Mouse (Mus musculus) limb, embryonic 13.5 days (tissue): ENCODE measurements around the gene G430095P16Rik. TPM values are rescaled to one million over a fixed set of nuclear protein-coding genes. Genes with fewer than 3 reads are reported as not detected.

Source experiments
- ATAC-seq: fragments of 200-750 bp; cut with Nextera tagmentation; 2 replicates; pipeline ENCODE4 v1.8.0; 2017; ENCODE audit warnings: low read depth, moderate number of reproducible peaks, moderate TSS enrichment; ENCODE audit not compliant: low FRiP score
- H3K27ac ChIP-seq: fragments of 300-500 bp; sonication (generic); 2 replicates; pipeline ENCODE4 v1.5.1; 2015; ENCODE audit warnings: inconsistent platforms, mild to moderate bottlenecking, moderate library complexity
- H3K27me3 ChIP-seq: fragments of 300-500 bp; sonication (generic); 2 replicates; pipeline ENCODE4 v1.6.1; 2015; ENCODE audit warnings: mild to moderate bottlenecking, inconsistent platforms
- H3K36me3 ChIP-seq: fragments of 300-500 bp; sonication (generic); 2 replicates; pipeline ENCODE4 v1.6.1; 2015; ENCODE audit warnings: inconsistent platforms, mild to moderate bottlenecking, moderate library complexity
- H3K4me1 ChIP-seq: fragments of 300-500 bp; sonication (generic); 2 replicates; pipeline ENCODE4 v1.6.1; 2015; ENCODE audit warnings: inconsistent platforms
- H3K4me2 ChIP-seq: fragments of 300-500 bp; sonication (generic); replicated peaks from 2 replicates; pipeline ENCODE4 v1.6.1; 2015; ENCODE audit warnings: inconsistent platforms, mild to moderate bottlenecking, moderate library complexity
- H3K4me3 ChIP-seq: fragments of 300-500 bp; sonication (generic); 2 replicates; pipeline ENCODE4 v1.5.1; 2015; ENCODE audit warnings: moderate library complexity, mild to moderate bottlenecking, inconsistent platforms
- H3K9ac ChIP-seq: fragments of 300-500 bp; sonication (generic); 2 replicates; pipeline ENCODE4 v1.6.1; 2015; ENCODE audit warnings: mild to moderate bottlenecking, inconsistent platforms
- H3K9me3 ChIP-seq: fragments of 300-500 bp; sonication (generic); 2 replicates; pipeline ENCODE4 v1.6.1; 2016; ENCODE audit warnings: inconsistent platforms
- WGBS: fragments of 180-500 bp; shearing (Covaris S2); methylation state at CpG from one replicate; pipeline ENCODE4 v1.1.7; 2015; 5-methylcytosine and 5-hydroxymethylcytosine counted together
- polyA plus RNA-seq: library from polyadenylated mRNA; unstranded; fragments of >200 nt; fragmentation: Nextera tagmentation; extraction: Ambion mirVana; gene quantifications from 2 replicates; pipeline ENCODE4 v1.2.1, GENCODE M21; 2015

G430095P16Rik gene
- polyA plus RNA-seq, 1 experiment from 2014 or later: 7.1 TPM

- 0 out of 2 replicates have a peak overlapping the region, but pooled peaks have one; percentile 7 for H3K4me2 ChIP-seq
- H3K9ac ChIP-seq: no peak overlapping the region
- H3K4me3 ChIP-seq: no peak overlapping the region
- ATAC-seq: no peak
- peak overlapping the region; percentile 48 for H3K27ac ChIP-seq
- WGBS: 19% methylated on average over 5 of the region's 5 CpGs
- peaks cover 74% of the 10 kb centered on the region for H3K4me1 ChIP-seq
- H3K9me3 ChIP-seq: no peaks in the 10 kb centered on the region
- peaks cover 71% of the 10 kb centered on the region for H3K36me3 ChIP-seq
- peaks cover 9% of the 10 kb centered on the region; the same call in 1 of the 2 replicates for H3K27me3 ChIP-seq
Observed at GRCm38 (mm10) chr8:84757501-84757900, 34.7 kb downstream of the G430095P16Rik start.

GRCm38 (mm10) chr8:84758308-84758707 lies 35.5 kb downstream of the G430095P16Rik start:
- Histone ChIP-seq H3K27me3 (peaks cover 6% of the 10 kb centered on the region; the same call in 1 of the 2 replicates), H3K4me3 (no peak overlapping the region), H3K36me3 (peaks cover 69% of the 10 kb centered on the region), H3K4me2 (no peak overlapping the region), H3K9ac (no peak overlapping the region), H3K9me3 (no peaks in the 10 kb centered on the region), H3K4me1 (peaks cover 69% of the 10 kb centered on the region), H3K27ac (peak overlapping the region; percentile 48; the same call in 1 of the 2 replicates)
- ATAC-seq: no peak
- 98% methylated on average over 3 of the region's 3 CpGs for WGBS

GRCm38 (mm10) chr8:84759126-84759525 lies 36.3 kb downstream of the G430095P16Rik start:
- Histone ChIP-seq H3K9ac (no peak overlapping the region), H3K4me2 (no peak overlapping the region), H3K4me3 (no peak overlapping the region), H3K4me1 (peaks cover 66% of the 10 kb centered on the region), H3K9me3 (no peaks in the 10 kb centered on the region), H3K27me3 (no peaks in the 10 kb centered on the region), H3K27ac (no peak overlapping the region), H3K36me3 (peaks cover 69% of the 10 kb centered on the region)
- ATAC-seq: no peak
- WGBS: 71% methylated on average over 7 of the region's 7 CpGs

- H3K4me2 ChIP-seq: no peak overlapping the region
- WGBS: 86% methylated on average over 10 of the region's 10 CpGs
- no peaks in the 10 kb centered on the region for H3K9me3 ChIP-seq
- H3K9ac ChIP-seq: no peak overlapping the region
- H3K27me3 ChIP-seq: 0 out of 2 replicates have a peak, but pooled peaks cover 1% of the 10 kb centered on the region
- no peak for ATAC-seq
- peaks cover 73% of the 10 kb centered on the region for H3K36me3 ChIP-seq
- H3K4me3 ChIP-seq: no peak overlapping the region
- no peak overlapping the region for H3K27ac ChIP-seq
- H3K4me1 ChIP-seq: peaks cover 67% of the 10 kb centered on the region
Observed at GRCm38 (mm10) chr8:84759718-84760117, 36.9 kb downstream of the G430095P16Rik start.

- peak overlapping the region; percentile 33; the same call in 1 of the 2 replicates for H3K27ac ChIP-seq
- no peak overlapping the region for H3K4me3 ChIP-seq
- no peak overlapping the region for H3K4me2 ChIP-seq
- 0 out of 2 replicates have a peak, but pooled peaks cover 7% of the 10 kb centered on the region for H3K27me3 ChIP-seq
- no peak overlapping the region for H3K9ac ChIP-seq
- H3K36me3 ChIP-seq: peaks cover 76% of the 10 kb centered on the region
- 45% methylated on average over 7 of the region's 7 CpGs for WGBS
- ATAC-seq: no peak
- H3K9me3 ChIP-seq: no peaks in the 10 kb centered on the region
- H3K4me1 ChIP-seq: peaks cover 72% of the 10 kb centered on the region
Observed at GRCm38 (mm10) chr8:84760405-84760805, 37.6 kb downstream of the G430095P16Rik start.

GRCm38 (mm10) chr8:84760901-84761300 lies 38.1 kb downstream of the G430095P16Rik start:
- H3K4me3 ChIP-seq: no peak overlapping the region
- H3K4me1 ChIP-seq: peaks cover 72% of the 10 kb centered on the region
- H3K9ac ChIP-seq: no peak overlapping the region
- H3K9me3 ChIP-seq: no peaks in the 10 kb centered on the region
- peak; percentile 38 for ATAC-seq
- H3K27me3 ChIP-seq: 0 out of 2 replicates have a peak, but pooled peaks cover 7% of the 10 kb centered on the region
- peaks cover 72% of the 10 kb centered on the region for H3K36me3 ChIP-seq
- peak overlapping the region; percentile 3; the same call in 1 of the 2 replicates for H3K4me2 ChIP-seq
- WGBS: 25% methylated on average over 2 of the region's 2 CpGs
- peak overlapping the region; percentile 33; the same call in 1 of the 2 replicates for H3K27ac ChIP-seq

- Histone ChIP-seq H3K36me3 (peaks cover 74% of the 10 kb centered on the region), H3K9ac (no peak overlapping the region), H3K4me1 (peaks cover 67% of the 10 kb centered on the region), H3K27me3 (peaks cover 21% of the 10 kb centered on the region; the same call in 1 of the 2 replicates), H3K9me3 (no peaks in the 10 kb centered on the region), H3K27ac (no peak overlapping the region), H3K4me2 (no peak overlapping the region), H3K4me3 (no peak overlapping the region)
- ATAC-seq: no peak
- 55% methylated on average over 4 of the region's 4 CpGs for WGBS
Observed at GRCm38 (mm10) chr8:84764100-84764499, 41.3 kb downstream of the G430095P16Rik start.

GRCm38 (mm10) chr8:84764870-84765495 lies 42.2 kb downstream of the G430095P16Rik start:
- Histone ChIP-seq H3K27me3 (peaks cover 21% of the 10 kb centered on the region; the same call in 1 of the 2 replicates), H3K9me3 (no peaks in the 10 kb centered on the region), H3K4me2 (no peak overlapping the region), H3K9ac (no peak overlapping the region), H3K4me3 (no peak overlapping the region), H3K36me3 (peaks cover 77% of the 10 kb centered on the region), H3K27ac (peak overlapping the region; percentile 15; the same call in 1 of the 2 replicates), H3K4me1 (peaks cover 62% of the 10 kb centered on the region)
- 81% methylated on average over 17 of the region's 17 CpGs for WGBS
- ATAC-seq: no peak

GRCm38 (mm10) chr8:84765629-84766028 lies 42.8 kb downstream of the G430095P16Rik start:
- WGBS: 28% methylated on average over 10 of the region's 10 CpGs
- Histone ChIP-seq H3K9ac (peak overlapping the region; percentile 39), H3K4me1 (peaks cover 64% of the 10 kb centered on the region), H3K9me3 (no peaks in the 10 kb centered on the region), H3K27me3 (peaks cover 21% of the 10 kb centered on the region; the same call in 1 of the 2 replicates), H3K4me2 (peak overlapping the region; percentile 2; the same call in 1 of the 2 replicates), H3K4me3 (no peak overlapping the region), H3K36me3 (peaks cover 83% of the 10 kb centered on the region), H3K27ac (0 out of 2 replicates have a peak overlapping the region, but pooled peaks have one; percentile 22)
- no peak for ATAC-seq

- peak overlapping the region; percentile 49; the same call in 1 of the 2 replicates for H3K27ac ChIP-seq
- peaks cover 29% of the 10 kb centered on the region for H3K27me3 ChIP-seq
- peak overlapping the region; percentile 39 for H3K9ac ChIP-seq
- H3K4me1 ChIP-seq: peaks cover 64% of the 10 kb centered on the region
- H3K4me2 ChIP-seq: peak overlapping the region; percentile 2; the same call in 1 of the 2 replicates
- no peaks in the 10 kb centered on the region for H3K9me3 ChIP-seq
- ATAC-seq: no peak
- no peak overlapping the region for H3K4me3 ChIP-seq
- WGBS: 65% methylated on average over 9 of the region's 9 CpGs
- peaks cover 90% of the 10 kb centered on the region for H3K36me3 ChIP-seq
Observed at GRCm38 (mm10) chr8:84766422-84766821, 43.6 kb downstream of the G430095P16Rik start.

GRCm38 (mm10) chr8:84767221-84767620 lies 44.4 kb downstream of the G430095P16Rik start:
- H3K4me2 ChIP-seq: no peak overlapping the region
- peaks cover 64% of the 10 kb centered on the region for H3K4me1 ChIP-seq
- no peak overlapping the region for H3K9ac ChIP-seq
- H3K27ac ChIP-seq: no peak overlapping the region
- WGBS: 78% methylated on average over 10 of the region's 10 CpGs
- H3K4me3 ChIP-seq: no peak overlapping the region
- H3K9me3 ChIP-seq: no peaks in the 10 kb centered on the region
- peaks cover 36% of the 10 kb centered on the region for H3K27me3 ChIP-seq
- ATAC-seq: no peak
- peaks cover 88% of the 10 kb centered on the region for H3K36me3 ChIP-seq

GRCm38 (mm10) chr8:84768343-84769095 lies 45.7 kb downstream of the G430095P16Rik start:
- peaks cover 77% of the 10 kb centered on the region for H3K36me3 ChIP-seq
- no peaks in the 10 kb centered on the region for H3K9me3 ChIP-seq
- WGBS: 86% methylated on average over 14 of the region's 14 CpGs

More at GRCm38 (mm10) chr8:84768343-84769095, 45.7 kb downstream of the G430095P16Rik start:
- ATAC-seq: no peak
- H3K27ac ChIP-seq: no peak overlapping the region
- no peak overlapping the region for H3K9ac ChIP-seq
- no peak overlapping the region for H3K4me2 ChIP-seq
- H3K4me3 ChIP-seq: no peak overlapping the region
- peaks cover 36% of the 10 kb centered on the region for H3K27me3 ChIP-seq
- H3K4me1 ChIP-seq: peaks cover 70% of the 10 kb centered on the region
